Mouse (Mus musculus) forebrain, embryonic 14.5 days (tissue): ENCODE measurements around the gene Nfya. TPM values are rescaled to one million over a fixed set of nuclear protein-coding genes. Genes with fewer than 3 reads are reported as not detected.

Source experiments
- ATAC-seq: fragments of 200-750 bp; cut with Nextera tagmentation; 2 replicates; pipeline ENCODE4 v1.8.0; 2017; ENCODE audit warnings: mild to moderate bottlenecking, moderate library complexity
- DNase-seq: peaks from one replicate; pipeline ENCODE4 v3.0.0-alpha.2; 2015; ENCODE audit warnings: low spot score
- H3K27ac ChIP-seq: fragments of 300-500 bp; sonication (generic); 2 replicates; pipeline ENCODE4 v1.5.1; 2014; ENCODE audit warnings: low read depth, mild to moderate bottlenecking, control low read depth, low read length, moderate library complexity
- H3K27me3 ChIP-seq: fragments of 300-500 bp; sonication (generic); replicated peaks from 2 replicates; pipeline ENCODE4 v1.6.1; 2014; ENCODE audit warnings: low read length, control low read depth, mixed read lengths; ENCODE audit not compliant: control insufficient read depth, insufficient read depth
- H3K36me3 ChIP-seq: fragments of 300-500 bp; sonication (generic); 2 replicates; pipeline ENCODE4 v1.6.1; 2014; ENCODE audit warnings: low read length, control low read depth; ENCODE audit not compliant: control insufficient read depth, insufficient read depth
- H3K4me1 ChIP-seq: fragments of 300-500 bp; sonication (generic); 2 replicates; pipeline ENCODE4 v1.6.1; 2014; ENCODE audit warnings: antibody characterized with exemption, low read length, control low read depth; ENCODE audit not compliant: control insufficient read depth, insufficient read depth
- H3K4me2 ChIP-seq: fragments of 300-500 bp; sonication (generic); 2 replicates; pipeline ENCODE4 v1.6.1; 2014; ENCODE audit warnings: mild to moderate bottlenecking, control low read depth, low read length
- H3K4me3 ChIP-seq: fragments of 300-500 bp; sonication (generic); 2 replicates; pipeline ENCODE4 v1.5.1; 2014; ENCODE audit warnings: low read depth, low read length, control low read depth
- H3K9ac ChIP-seq: fragments of 300-500 bp; sonication (generic); 2 replicates; pipeline ENCODE4 v1.6.1; 2014; ENCODE audit warnings: mild to moderate bottlenecking, low read length, control low read depth, moderate library complexity
- H3K9me3 ChIP-seq: fragments of 300-500 bp; sonication (generic); replicated peaks from 2 replicates; pipeline ENCODE4 v1.6.1; 2016; ENCODE audit warnings: low read length, control low read depth, mixed read lengths; ENCODE audit not compliant: control insufficient read depth
- WGBS: fragments of 180-500 bp; shearing (Covaris S2); extraction: QIAGEN DNeasy Blood & Tissue Kit; methylation state at CpG from one replicate; pipeline ENCODE4 v1.1.7; 2014; 5-methylcytosine and 5-hydroxymethylcytosine counted together
- polyA plus RNA-seq: library from polyadenylated mRNA; unstranded; fragments of >200 nt; fragmentation: Nextera tagmentation; extraction: Ambion mirVana; gene quantifications from 2 replicates; pipeline ENCODE4 v1.2.1, GENCODE M21; 2014

Nfya gene
- polyA plus RNA-seq, 1 experiment from 2014 or later, result 20.7 TPM

DNA sequence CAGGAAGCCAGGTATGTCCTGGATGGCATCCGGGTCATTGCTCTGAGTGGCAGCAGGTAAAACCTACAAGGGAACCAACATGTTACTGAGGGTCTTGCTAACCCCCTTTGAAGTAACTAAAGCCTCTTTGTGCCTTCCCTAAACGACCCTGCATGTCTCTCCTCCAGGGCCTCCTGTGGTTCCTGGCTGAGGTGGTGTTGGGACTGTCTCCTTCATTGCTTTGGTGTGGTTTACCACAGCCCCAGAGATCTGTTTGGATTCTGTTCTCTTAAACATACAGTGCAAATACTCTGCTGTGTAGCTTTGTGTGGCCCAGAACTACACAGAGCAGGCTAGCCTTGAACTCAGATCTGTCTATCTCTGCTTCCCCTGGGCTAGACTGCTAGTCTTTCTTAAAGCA lies 9.9 kb upstream of the Nfya start:
- H3K4me2 ChIP-seq, result no peak overlapping the region
- ATAC-seq (no peak), DNase-seq (no peak)
- H3K9ac ChIP-seq, result no peak overlapping the region
- H3K4me3 ChIP-seq, result no peak overlapping the region
- H3K9me3 ChIP-seq, result no peaks in the 10 kb centered on the region
- no peaks in the 10 kb centered on the region for H3K27me3 ChIP-seq
- no peak overlapping the region for H3K27ac ChIP-seq
- H3K4me1 ChIP-seq, result no peaks in the 10 kb centered on the region
- 49% methylated on average over 2 of the region's 2 CpGs for WGBS
- peaks cover 37% of the 10 kb centered on the region for H3K36me3 ChIP-seq

DNA sequence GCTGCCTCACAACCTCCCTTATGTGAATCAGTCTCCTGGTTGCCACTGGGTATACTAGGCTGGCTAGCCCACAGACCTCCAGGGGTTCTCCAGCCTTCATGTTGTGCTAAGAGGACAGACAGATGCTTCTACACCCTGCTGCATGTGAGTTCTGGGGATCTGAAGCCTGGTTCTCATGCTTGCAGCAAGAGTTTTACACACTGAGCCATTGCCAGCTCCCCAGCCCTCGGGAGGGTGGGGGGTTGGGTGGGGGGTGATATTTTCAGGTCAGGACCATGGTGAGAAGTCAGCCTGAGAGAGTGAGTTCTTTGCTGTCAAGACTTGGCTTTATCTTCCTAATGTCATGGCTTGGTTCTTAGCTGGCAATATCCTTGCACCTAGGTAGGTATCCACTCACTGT lies 9.1 kb upstream of the Nfya start:
- Histone ChIP-seq H3K4me3 (no peak overlapping the region), H3K27me3 (no peaks in the 10 kb centered on the region), H3K4me2 (no peak overlapping the region), H3K36me3 (peaks cover 42% of the 10 kb centered on the region), H3K27ac (no peak overlapping the region), H3K9me3 (no peaks in the 10 kb centered on the region), H3K9ac (no peak overlapping the region), H3K4me1 (no peaks in the 10 kb centered on the region)
- no peak for ATAC-seq
- DNase-seq, result no peak
- 85% methylated on average over 1 of the region's 1 CpGs for WGBS

DNA sequence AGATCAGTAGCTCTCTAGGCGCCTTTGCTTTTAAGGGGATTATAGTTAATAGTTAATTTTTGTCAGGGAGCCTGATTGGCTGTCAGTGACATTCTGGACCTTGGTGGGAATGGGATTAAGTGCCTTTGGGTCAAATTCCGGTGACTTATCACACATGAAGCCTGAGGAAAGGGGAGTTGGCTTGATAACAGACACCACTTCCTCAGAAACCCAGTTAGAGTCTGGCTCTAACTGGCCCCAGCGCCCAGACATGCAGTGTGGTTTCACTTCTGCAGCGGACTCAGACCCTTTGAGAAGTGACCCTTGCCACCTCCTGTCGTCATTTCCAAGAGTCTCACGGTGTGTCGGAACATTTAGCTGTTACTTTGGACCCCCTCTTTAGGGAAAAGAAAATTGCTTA lies 8.5 kb upstream of the Nfya start:
- 90% methylated on average over 7 of the region's 7 CpGs for WGBS
- H3K4me1 ChIP-seq, result no peaks in the 10 kb centered on the region
- no peaks in the 10 kb centered on the region for H3K27me3 ChIP-seq
- DNase-seq (no peak), ATAC-seq (no peak)
- no peak overlapping the region for H3K9ac ChIP-seq
- H3K27ac ChIP-seq, result no peak overlapping the region
- H3K9me3 ChIP-seq, result no peaks in the 10 kb centered on the region
- no peak overlapping the region for H3K4me2 ChIP-seq
- H3K4me3 ChIP-seq, result no peak overlapping the region
- peaks cover 42% of the 10 kb centered on the region for H3K36me3 ChIP-seq

DNA sequence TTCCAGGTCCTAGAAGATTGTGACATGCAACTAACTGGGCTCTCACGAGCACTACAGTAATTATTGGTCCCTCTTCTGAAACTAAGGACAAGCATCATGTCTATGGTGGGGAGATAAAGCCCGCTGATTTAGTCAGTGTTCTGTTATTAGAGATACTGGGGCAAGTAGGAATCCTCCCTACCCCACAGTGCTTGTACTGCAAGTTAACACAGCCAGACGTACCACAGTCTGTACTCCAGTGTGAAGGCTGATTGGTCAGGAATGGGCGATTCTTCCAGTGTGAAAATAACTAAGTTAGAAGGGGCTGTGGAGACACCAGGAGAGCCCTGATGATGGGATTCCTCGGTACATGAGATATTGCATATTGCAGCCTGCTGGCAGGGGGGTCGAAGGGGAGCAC lies 7.8 kb upstream of the Nfya start:
- Histone ChIP-seq H3K36me3 (peaks cover 43% of the 10 kb centered on the region), H3K9ac (no peak overlapping the region)
- no peak for ATAC-seq

DNA sequence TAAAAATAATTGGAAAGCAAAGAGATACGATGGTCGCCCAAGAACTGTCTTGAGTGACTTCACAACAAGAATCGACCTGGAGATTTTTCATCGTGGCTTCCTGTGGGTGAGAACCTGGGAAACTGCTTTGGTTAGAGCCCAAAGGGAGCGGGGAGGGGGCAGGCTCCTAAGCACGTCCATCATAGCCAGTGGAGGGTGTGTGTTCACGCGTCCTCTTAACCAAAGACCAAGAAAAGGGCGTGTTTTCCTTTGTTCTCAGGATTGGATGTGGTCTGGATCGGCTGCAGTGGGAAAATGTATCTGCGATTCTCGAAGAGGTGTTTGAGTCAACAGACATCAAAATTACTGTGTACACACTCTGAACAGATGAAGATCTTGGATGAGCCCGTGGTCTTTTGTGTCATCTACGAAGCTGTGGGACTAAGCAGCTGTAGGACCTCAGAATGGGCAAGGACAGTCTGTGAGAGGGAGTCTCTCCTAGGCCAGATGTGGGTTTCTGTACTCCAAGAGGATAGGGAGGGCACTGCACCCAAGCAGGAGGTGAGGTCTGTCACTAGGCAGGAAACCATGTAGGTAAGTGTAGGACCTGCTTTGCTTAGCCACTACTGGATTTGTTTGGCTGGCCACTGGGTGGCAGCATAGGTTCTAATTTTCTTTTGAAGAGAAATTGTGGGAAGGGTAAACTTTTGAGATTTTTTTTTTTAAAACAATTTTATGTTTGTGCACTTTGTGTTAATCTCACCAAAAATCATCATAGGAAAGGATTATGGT lies 6.9 kb upstream of the Nfya start:
- no peak overlapping the region for H3K4me3 ChIP-seq
- DNase-seq (peak; percentile 86), ATAC-seq (peak; percentile 74)
- peaks cover 48% of the 10 kb centered on the region for H3K36me3 ChIP-seq
- H3K27me3 ChIP-seq, result no peaks in the 10 kb centered on the region
- no peak overlapping the region for H3K9ac ChIP-seq
- H3K4me1 ChIP-seq, result peaks cover under 1% of the 10 kb centered on the region; the same call in 1 of the 2 replicates
- H3K27ac ChIP-seq, result no peak overlapping the region
- no peaks in the 10 kb centered on the region for H3K9me3 ChIP-seq
- WGBS, result 90% methylated on average over 14 of the region's 14 CpGs
- H3K4me2 ChIP-seq, result no peak overlapping the region

More for the DNA sequence above, 7.8 kb upstream of the Nfya start:
- no peak overlapping the region for H3K4me2 ChIP-seq
- H3K27ac ChIP-seq, result no peak overlapping the region
- 90% methylated on average over 6 of the region's 6 CpGs for WGBS
- H3K27me3 ChIP-seq, result no peaks in the 10 kb centered on the region
- H3K4me3 ChIP-seq, result no peak overlapping the region
- H3K4me1 ChIP-seq, result no peaks in the 10 kb centered on the region
- H3K9me3 ChIP-seq, result no peaks in the 10 kb centered on the region
- no peak for DNase-seq

DNA sequence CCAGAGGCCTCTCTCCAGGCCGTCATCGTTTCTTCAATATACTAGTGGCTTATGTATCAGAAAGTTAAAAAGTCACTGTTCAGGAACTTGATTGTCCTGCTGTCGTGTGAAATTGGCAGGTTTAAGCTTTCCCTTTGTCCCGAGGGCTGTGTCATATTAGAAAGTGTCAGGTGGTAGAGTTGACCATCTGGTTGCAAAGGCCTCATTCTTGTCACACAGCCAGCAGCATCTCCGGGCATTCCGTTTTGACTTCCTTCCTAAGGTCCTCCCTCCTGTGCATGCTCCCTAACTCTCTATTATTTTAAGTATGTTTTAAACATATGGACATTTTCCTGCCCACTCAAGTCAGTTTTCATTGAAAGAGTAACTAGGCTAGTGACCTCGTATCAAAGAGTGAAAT lies 6.3 kb upstream of the Nfya start:
- WGBS, result 83% methylated on average over 7 of the region's 7 CpGs
- peaks cover 7% of the 10 kb centered on the region for H3K4me1 ChIP-seq
- peaks cover 48% of the 10 kb centered on the region for H3K36me3 ChIP-seq
- no peak overlapping the region for H3K4me2 ChIP-seq
- no peak overlapping the region for H3K27ac ChIP-seq
- no peak overlapping the region for H3K9ac ChIP-seq
- no peak for DNase-seq
- no peak for ATAC-seq
- H3K4me3 ChIP-seq, result no peak overlapping the region
- H3K9me3 ChIP-seq, result no peaks in the 10 kb centered on the region
- H3K27me3 ChIP-seq, result no peaks in the 10 kb centered on the region

DNA sequence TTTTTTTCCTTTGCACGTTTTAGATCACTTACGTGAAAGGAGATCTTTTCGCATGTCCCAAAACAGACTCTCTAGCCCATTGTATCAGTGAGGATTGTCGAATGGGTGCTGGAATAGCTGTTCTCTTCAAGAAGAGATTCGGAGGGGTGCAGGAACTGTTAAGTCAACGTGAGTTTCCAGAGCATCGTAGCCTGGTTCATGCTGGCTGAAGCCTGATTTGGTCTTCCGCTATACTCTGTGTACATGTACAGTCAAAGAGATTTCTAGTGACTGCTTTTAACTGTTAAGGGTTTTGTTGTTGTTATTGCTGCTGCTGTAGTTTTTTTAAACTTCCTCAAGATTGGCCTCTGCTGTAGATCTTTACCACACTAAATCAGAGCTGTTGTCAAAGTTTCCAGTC lies 1.5 kb upstream of the Nfya start:
- Histone ChIP-seq H3K36me3 (peaks cover 31% of the 10 kb centered on the region), H3K4me1 (peaks cover 20% of the 10 kb centered on the region), H3K4me3 (peak overlapping the region; percentile 60), H3K9ac (peak overlapping the region; percentile 75), H3K4me2 (peak overlapping the region; percentile 67), H3K27me3 (no peaks in the 10 kb centered on the region), H3K9me3 (no peaks in the 10 kb centered on the region), H3K27ac (no peak overlapping the region)
- ATAC-seq, result no peak
- no peak for DNase-seq
- 42% methylated on average over 8 of the region's 8 CpGs for WGBS

DNA sequence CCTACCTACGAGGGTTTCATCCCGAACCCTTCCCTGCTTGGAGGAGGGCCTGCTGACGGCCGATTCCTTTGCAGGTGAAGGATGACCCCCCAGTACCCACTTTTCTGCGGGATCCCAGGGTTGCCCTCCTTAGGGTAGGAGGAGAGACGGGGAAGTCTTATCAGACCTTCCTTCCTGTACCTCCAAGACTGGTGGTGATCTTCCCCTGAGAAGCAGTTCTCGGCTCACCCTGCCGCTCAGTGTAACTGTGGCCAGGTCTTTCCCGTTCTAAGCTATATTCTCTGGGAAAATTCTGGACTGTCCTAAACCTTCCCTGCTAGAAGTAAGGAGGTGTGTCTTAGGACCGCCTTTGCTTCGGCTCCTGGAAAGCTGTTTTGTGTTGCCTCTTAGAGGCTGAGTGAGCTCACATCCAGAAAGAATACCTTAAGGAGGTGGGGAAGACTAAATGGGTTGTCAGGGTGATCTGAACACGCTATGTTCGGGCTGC lies 636 bp upstream of the Nfya start:
- under 1% methylated on average over 13 of the region's 13 CpGs for WGBS
- DNase-seq, result peak; percentile 54

More for the DNA sequence above, 636 bp upstream of the Nfya start:
- Histone ChIP-seq H3K4me1 (peaks cover 20% of the 10 kb centered on the region), H3K9ac (peak overlapping the region; percentile 75), H3K4me3 (peak overlapping the region; percentile 60), H3K27me3 (no peaks in the 10 kb centered on the region), H3K4me2 (peak overlapping the region; percentile 67), H3K36me3 (peaks cover 22% of the 10 kb centered on the region), H3K27ac (peak overlapping the region; percentile 96), H3K9me3 (no peaks in the 10 kb centered on the region)
- 0 out of 2 replicates have a peak, but pooled peaks have one; percentile 0 for ATAC-seq
